Mouse (Mus musculus): ENCODE results near the gene Adamts9. TPM values are rescaled to one million over a fixed set of nuclear protein-coding genes. Genes with fewer than 3 reads are reported as not detected.

Adamts9 gene
- polyA plus RNA-seq, 1 experiment from 2014 or later: 1.8 TPM

GRCm38 (mm10) chr6:92959416-92959815 lies 16.1 kb upstream of the Adamts9 start:
- ATAC-seq (ENCODE audit: low read depth): no peak
- Histone ChIP-seq H3K4me2 (no peak overlapping the region), H3K9me3 (no peaks in the 10 kb centered on the region), H3K4me1 (replicated peaks) (no peaks in the 10 kb centered on the region), H3K27me3 (no peaks in the 10 kb centered on the region), H3K36me3 (no peaks in the 10 kb centered on the region), H3K4me3 (no peak overlapping the region), H3K9ac (no peak overlapping the region), H3K27ac (replicated peaks) (no peak overlapping the region)
- WGBS: 83% methylated on average over 2 of the region's 2 CpGs

- Histone ChIP-seq H3K4me2 (no peak overlapping the region), H3K4me1 (replicated peaks) (peaks cover 18% of the 10 kb centered on the region), H3K4me3 (no peak overlapping the region), H3K27ac (replicated peaks) (no peak overlapping the region), H3K36me3 (no peaks in the 10 kb centered on the region), H3K9me3 (peaks cover 14% of the 10 kb centered on the region), H3K9ac (no peak overlapping the region), H3K27me3 (peaks cover 41% of the 10 kb centered on the region)
- ATAC-seq (ENCODE audit: low read depth): no peak
- 89% methylated on average over 6 of the region's 6 CpGs for WGBS
Observed at GRCm38 (mm10) chr6:92947337-92948042, 4.2 kb upstream of the Adamts9 start.

DNA sequence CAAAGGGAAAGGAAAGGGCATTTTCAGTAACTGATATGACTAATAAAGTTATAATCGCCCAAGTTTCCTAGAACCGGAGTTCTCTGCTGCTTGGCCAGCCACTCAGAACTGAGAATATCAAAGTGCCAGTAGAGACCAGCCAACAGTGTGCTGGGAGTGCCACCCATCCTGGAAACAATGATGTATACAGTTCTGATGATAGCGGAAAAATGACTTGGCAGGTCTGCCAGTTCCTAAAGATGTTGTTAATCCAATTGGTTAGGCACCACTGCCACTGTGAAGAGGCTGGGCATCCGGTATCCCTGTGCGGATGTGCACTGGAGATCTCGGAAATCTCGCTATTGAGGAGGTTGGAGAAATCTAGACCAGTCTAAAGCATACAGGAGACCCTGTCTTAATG lies 1.4 kb upstream of the Adamts9 start:
- no peak overlapping the region for H3K4me2 ChIP-seq
- 65% methylated on average over 7 of the region's 7 CpGs for WGBS
- H3K4me1 ChIP-seq (replicated peaks): peaks cover 46% of the 10 kb centered on the region
- H3K36me3 ChIP-seq: no peaks in the 10 kb centered on the region
- peaks cover 13% of the 10 kb centered on the region for H3K9me3 ChIP-seq
- ATAC-seq (ENCODE audit: low read depth): no peak
- H3K27me3 ChIP-seq: peaks cover 68% of the 10 kb centered on the region
- no peak overlapping the region for H3K27ac ChIP-seq (replicated peaks)
- no peak overlapping the region for H3K4me3 ChIP-seq
- no peak overlapping the region for H3K9ac ChIP-seq

DNA sequence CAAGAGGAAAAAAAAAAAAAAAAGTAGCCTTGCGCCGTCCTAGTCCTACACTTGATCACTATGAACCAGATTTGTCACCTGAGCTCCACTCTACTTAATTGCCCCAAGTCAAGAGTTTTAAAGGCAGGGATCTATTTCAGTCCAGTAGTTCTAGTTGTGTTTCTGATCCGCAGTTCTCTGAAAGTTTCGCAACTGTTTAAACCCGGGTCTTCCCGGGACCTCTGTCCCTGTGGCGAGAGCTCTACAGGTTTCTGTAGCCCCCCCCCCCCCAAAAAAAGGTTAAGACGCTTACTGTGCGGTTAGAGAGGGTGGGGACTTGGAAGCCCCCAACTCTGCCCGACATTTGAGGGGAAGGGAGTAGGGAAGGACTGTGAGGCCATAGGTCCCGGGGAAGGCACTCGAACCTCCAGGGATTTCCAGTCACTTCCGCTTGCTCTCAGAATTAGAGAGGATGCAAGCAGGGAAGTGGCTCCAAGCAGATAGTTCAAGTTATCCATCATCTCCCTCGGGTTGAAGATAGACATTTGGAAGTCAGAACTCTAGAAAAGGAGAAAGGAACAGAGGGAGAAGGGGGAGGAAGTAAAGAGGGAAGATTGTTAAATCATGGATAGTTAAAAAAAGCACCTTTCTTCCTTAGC lies 875 bp upstream of the Adamts9 start:
- ATAC-seq (ENCODE audit: low read depth): no peak
- Histone ChIP-seq H3K4me2 (peak overlapping the region; percentile 93), H3K27me3 (peaks cover 72% of the 10 kb centered on the region), H3K9ac (no peak overlapping the region), H3K9me3 (peaks cover 10% of the 10 kb centered on the region), H3K27ac (replicated peaks) (no peak overlapping the region), H3K4me3 (peak overlapping the region; percentile 53), H3K36me3 (no peaks in the 10 kb centered on the region), H3K4me1 (replicated peaks) (peaks cover 48% of the 10 kb centered on the region)
- 7% methylated on average over 14 of the region's 14 CpGs for WGBS

- Histone ChIP-seq H3K4me2 (peak overlapping the region; percentile 93), H3K9me3 (no peaks in the 10 kb centered on the region), H3K4me1 (replicated peaks) (peaks cover 48% of the 10 kb centered on the region), H3K9ac (peak overlapping the region; percentile 69), H3K36me3 (no peaks in the 10 kb centered on the region), H3K27ac (replicated peaks) (peak overlapping the region; percentile 33; the same call in 1 of the 2 replicates), H3K4me3 (peak overlapping the region; percentile 53), H3K27me3 (peaks cover 76% of the 10 kb centered on the region)
- no peak for ATAC-seq (ENCODE audit: low read depth)
- WGBS: under 1% methylated on average over 30 of the region's 30 CpGs
Observed at GRCm38 (mm10) chr6:92941756-92942420, 1.4 kb downstream of the Adamts9 start.

DNA sequence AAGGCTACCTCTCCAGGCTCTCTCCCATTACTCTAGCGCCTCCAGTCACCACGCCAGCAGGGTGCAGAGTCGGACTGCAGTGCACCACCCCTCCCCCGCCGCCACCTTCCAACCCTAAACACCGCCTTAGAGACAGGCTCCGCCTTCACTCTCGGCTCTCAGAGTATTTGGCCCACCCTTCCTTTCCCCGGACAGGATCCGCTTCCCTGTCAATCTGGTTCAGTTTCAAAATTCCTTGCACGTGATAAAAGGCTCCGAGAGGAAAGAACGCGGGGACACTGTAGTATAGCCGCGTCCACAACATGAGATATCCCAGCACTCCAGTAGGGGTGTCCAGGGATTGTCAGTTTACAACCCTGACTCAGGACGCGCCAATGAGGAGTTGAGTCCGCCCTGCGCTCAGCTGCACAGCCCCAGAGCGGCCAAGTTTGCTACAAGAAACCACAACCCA lies 2.0 kb downstream of the Adamts9 start:
- H3K4me3 ChIP-seq: peak overlapping the region; percentile 53
- peaks cover 72% of the 10 kb centered on the region for H3K27me3 ChIP-seq
- no peaks in the 10 kb centered on the region for H3K36me3 ChIP-seq
- peak; percentile 57 for ATAC-seq (ENCODE audit: low read depth)
- peak overlapping the region; percentile 93 for H3K4me2 ChIP-seq
- H3K4me1 ChIP-seq (replicated peaks): peaks cover 48% of the 10 kb centered on the region
- WGBS: under 1% methylated on average over 21 of the region's 21 CpGs
- peak overlapping the region; percentile 69 for H3K9ac ChIP-seq
- H3K27ac ChIP-seq (replicated peaks): peak overlapping the region; percentile 33; the same call in 1 of the 2 replicates
- no peaks in the 10 kb centered on the region for H3K9me3 ChIP-seq

GRCm38 (mm10) chr6:92940191-92941131 lies 2.8 kb downstream of the Adamts9 start:
- Histone ChIP-seq H3K27me3 (peaks cover 65% of the 10 kb centered on the region), H3K9ac (peak overlapping the region; percentile 43; the same call in 1 of the 2 replicates)
- ATAC-seq (ENCODE audit: low read depth): no peak

DNA sequence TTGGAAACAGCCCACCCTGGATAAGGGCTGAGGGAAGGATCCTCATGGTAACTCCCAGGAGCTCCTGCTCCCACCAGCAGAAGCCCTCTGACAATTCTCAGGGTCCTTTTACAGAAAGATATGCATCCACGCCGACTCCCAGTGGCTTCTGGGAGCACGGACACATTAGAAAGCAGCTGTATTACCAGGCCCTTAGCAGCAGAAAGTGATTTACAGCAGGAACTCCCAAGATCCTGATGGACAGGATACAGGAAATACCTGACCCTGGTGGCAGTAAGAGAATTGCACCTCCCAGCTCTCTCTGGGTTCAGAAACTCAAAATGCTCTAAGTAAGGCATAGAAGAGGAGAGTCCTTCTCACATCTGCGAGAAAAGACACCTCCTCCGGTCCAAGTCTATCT lies 15.0 kb downstream of the Adamts9 start:
- no peaks in the 10 kb centered on the region for H3K9me3 ChIP-seq
- no peak overlapping the region for H3K4me3 ChIP-seq
- no peak overlapping the region for H3K4me2 ChIP-seq
- no peak for ATAC-seq (ENCODE audit: low read depth)
- H3K27ac ChIP-seq (replicated peaks): no peak overlapping the region
- H3K36me3 ChIP-seq: no peaks in the 10 kb centered on the region
- 85% methylated on average over 5 of the region's 5 CpGs for WGBS
- H3K4me1 ChIP-seq (replicated peaks): no peaks in the 10 kb centered on the region
- no peak overlapping the region for H3K9ac ChIP-seq
- no peaks in the 10 kb centered on the region for H3K27me3 ChIP-seq

More at GRCm38 (mm10) chr6:92940191-92941131, 2.8 kb downstream of the Adamts9 start:
- H3K4me3 ChIP-seq: peak overlapping the region; percentile 53
- 1% methylated on average over 37 of the region's 37 CpGs for WGBS
- no peaks in the 10 kb centered on the region for H3K9me3 ChIP-seq
- peak overlapping the region; percentile 93 for H3K4me2 ChIP-seq
- no peaks in the 10 kb centered on the region for H3K36me3 ChIP-seq
- no peak overlapping the region for H3K27ac ChIP-seq (replicated peaks)
- peaks cover 48% of the 10 kb centered on the region for H3K4me1 ChIP-seq (replicated peaks)

DNA sequence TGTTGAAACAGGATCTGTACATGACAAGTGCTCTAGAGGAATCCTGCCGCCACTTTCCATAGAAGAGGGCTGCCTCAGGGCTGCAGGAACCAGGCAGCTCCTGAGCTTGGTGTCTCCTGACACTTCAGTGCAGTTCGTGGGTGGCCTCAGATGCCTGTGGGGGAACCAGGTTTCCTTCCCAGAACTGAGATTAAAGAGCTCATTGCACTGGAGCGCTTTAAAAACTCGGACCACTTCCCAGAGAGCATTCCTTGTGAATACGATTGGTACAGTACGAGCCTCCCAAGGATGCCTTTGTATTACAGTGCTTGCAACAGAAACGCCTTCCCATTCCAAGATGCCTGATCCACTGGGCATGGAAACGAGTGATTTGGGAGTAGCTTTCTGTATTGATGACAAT lies 18.8 kb downstream of the Adamts9 start:
- Histone ChIP-seq H3K36me3 (no peaks in the 10 kb centered on the region), H3K9me3 (no peaks in the 10 kb centered on the region), H3K9ac (no peak overlapping the region), H3K27me3 (no peaks in the 10 kb centered on the region), H3K4me1 (replicated peaks) (no peaks in the 10 kb centered on the region), H3K4me3 (no peak overlapping the region), H3K27ac (replicated peaks) (no peak overlapping the region), H3K4me2 (no peak overlapping the region)
- WGBS: 75% methylated on average over 8 of the region's 8 CpGs
- ATAC-seq (ENCODE audit: low read depth): no peak

GRCm38 (mm10) chr6:92921843-92922242 lies 21.4 kb downstream of the Adamts9 start:
- WGBS: 62% methylated on average over 4 of the region's 4 CpGs
- no peak for ATAC-seq (ENCODE audit: low read depth)
- no peak overlapping the region for H3K27ac ChIP-seq (replicated peaks)
- no peak overlapping the region for H3K4me3 ChIP-seq
- H3K27me3 ChIP-seq: no peaks in the 10 kb centered on the region
- no peaks in the 10 kb centered on the region for H3K4me1 ChIP-seq (replicated peaks)
- no peak overlapping the region for H3K4me2 ChIP-seq
- H3K36me3 ChIP-seq: no peaks in the 10 kb centered on the region
- no peak overlapping the region for H3K9ac ChIP-seq
- no peaks in the 10 kb centered on the region for H3K9me3 ChIP-seq

DNA sequence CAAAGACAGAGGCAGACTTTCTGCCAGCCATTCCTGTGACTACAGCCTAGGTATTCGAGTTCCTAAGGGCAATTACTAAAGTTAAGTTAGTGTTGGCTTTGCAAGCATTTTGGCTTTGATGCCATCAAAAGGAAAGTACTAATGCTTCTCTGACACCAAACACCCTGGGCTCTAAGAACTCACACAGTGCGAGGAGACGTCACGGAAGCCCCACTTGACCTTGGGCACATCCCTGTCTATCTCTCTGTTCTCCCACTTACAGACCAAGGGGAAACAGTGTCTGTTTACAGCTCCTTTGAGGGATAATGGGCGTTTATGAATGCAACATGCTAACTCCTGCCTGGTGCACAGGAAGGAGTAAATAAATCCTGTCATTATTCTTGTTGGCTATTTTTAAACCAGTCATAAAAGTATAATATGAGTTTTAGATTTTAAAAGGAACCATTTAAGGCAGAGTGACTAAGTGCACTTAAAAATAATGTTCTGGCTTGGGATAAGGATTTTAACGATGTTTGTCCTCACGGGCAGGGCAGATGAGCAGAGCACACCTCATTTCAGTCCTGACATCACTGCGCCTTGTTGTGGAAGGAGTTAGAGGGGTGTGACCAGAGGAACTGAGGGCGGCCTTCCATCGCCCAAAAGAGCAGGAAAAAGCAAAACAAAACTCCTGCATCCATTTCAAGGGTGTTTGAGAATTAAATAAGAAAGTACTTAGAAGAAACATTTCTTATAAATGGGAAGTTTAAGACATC lies 22.2 kb downstream of the Adamts9 start:
- Histone ChIP-seq H3K36me3 (no peaks in the 10 kb centered on the region), H3K27ac (replicated peaks) (no peak overlapping the region), H3K4me1 (replicated peaks) (no peaks in the 10 kb centered on the region), H3K4me2 (no peak overlapping the region), H3K9me3 (no peaks in the 10 kb centered on the region), H3K27me3 (no peaks in the 10 kb centered on the region), H3K9ac (no peak overlapping the region), H3K4me3 (no peak overlapping the region)
- WGBS: 68% methylated on average over 10 of the region's 10 CpGs
- no peak for ATAC-seq (ENCODE audit: low read depth)

Measured in neural tube, embryonic 13.5 days (tissue).